Mouse (Mus musculus) c-Kit-positive CD71-positive TER-119-positive erythroid progenitor cells, embryonic 14.5 days (primary cell): ENCODE data around the gene B3gnt5.
"Not testable (repeated sequence)": the region's sequence is repeated elsewhere in the genome, so short reads cannot be mapped to it uniquely, and the experiment has no call there.

ENCODE experiments used
- DNase-seq: peaks from one replicate; pipeline ENCODE4 v3.0.0-alpha.2; 2013; ENCODE audit warnings: low spot score

The B3gnt5 gene

GRCm38 (mm10) chr16:19760074-19760473 is at the start of gene B3gnt5:
Gene B3gnt5 (plus strand): TSS chr16:19760208.
- no peak for DNase-seq

GRCm38 (mm10) chr16:19720959-19721358 is 39.0 kb upstream of the B3gnt5 start:
- DNase-seq: no peak

- not testable (repeated sequence) for DNase-seq
Measured at GRCm38 (mm10) chr16:19724139-19724538, 35.9 kb upstream of the B3gnt5 start.

GRCm38 (mm10) chr16:19732896-19733295 is 27.1 kb upstream of the B3gnt5 start:
- DNase-seq: no peak

- DNase-seq: no peak
Measured at GRCm38 (mm10) chr16:19760505-19761496, 793 bp downstream of the B3gnt5 start.

GRCm38 (mm10) chr16:19761691-19762090 is 1.7 kb downstream of the B3gnt5 start:
- no peak for DNase-seq

GRCm38 (mm10) chr16:19766107-19766506 is 6.1 kb downstream of the B3gnt5 start:
- DNase-seq: no peak

- DNase-seq: no peak
Measured at GRCm38 (mm10) chr16:19768046-19768445, 8.0 kb downstream of the B3gnt5 start.

- no peak for DNase-seq
Measured at GRCm38 (mm10) chr16:19772013-19772412, 12.0 kb downstream of the B3gnt5 start.

- DNase-seq: no peak
Measured at GRCm38 (mm10) chr16:19786386-19787090, 26.5 kb downstream of the B3gnt5 start.

GRCm38 (mm10) chr16:19789914-19790313 is 29.9 kb downstream of the B3gnt5 start:
- DNase-seq: no peak

GRCm38 (mm10) chr16:19818801-19819200 is 58.8 kb downstream of the B3gnt5 start:
- no peak for DNase-seq
